Mouse (Mus musculus): ENCODE results near the gene Yif1b. TPM values are rescaled to one million over a fixed set of nuclear protein-coding genes. Genes with fewer than 3 reads are reported as not detected.

The Yif1b gene
- 71.0 TPM for polyA plus RNA-seq (2017; shearing (Covaris generic))

GRCm38 (mm10) chr7:29238019-29238967 lies at the start of gene Yif1b:
Yif1b (plus strand) TSS chr7:29238329.

DNA sequence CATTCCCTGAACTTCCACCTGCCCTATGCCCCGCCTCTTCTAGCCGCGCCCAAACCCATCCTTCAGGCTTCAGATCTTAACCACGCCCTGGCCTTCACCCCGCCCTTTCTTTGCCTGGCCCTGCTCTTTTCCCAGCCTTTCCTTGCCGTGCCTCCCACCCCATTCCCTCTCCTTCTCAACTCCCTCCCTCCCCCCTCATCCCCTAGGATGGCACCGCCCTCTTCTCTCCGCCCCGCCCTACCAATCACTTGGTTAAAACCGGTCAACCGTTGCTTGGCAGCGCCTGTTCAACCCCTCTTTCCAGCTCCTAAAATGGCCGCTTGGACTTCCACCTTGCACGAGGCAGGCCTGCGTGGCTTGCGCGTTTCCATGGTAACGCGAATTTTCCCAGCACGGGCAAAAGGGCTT lies 24.4 kb upstream of the Yif1b start, which contains the start of gene Catsperg1:
Gene Catsperg1 (minus strand): TSS at position 361 of the 408 bp plus-strand sequence.

DNA sequence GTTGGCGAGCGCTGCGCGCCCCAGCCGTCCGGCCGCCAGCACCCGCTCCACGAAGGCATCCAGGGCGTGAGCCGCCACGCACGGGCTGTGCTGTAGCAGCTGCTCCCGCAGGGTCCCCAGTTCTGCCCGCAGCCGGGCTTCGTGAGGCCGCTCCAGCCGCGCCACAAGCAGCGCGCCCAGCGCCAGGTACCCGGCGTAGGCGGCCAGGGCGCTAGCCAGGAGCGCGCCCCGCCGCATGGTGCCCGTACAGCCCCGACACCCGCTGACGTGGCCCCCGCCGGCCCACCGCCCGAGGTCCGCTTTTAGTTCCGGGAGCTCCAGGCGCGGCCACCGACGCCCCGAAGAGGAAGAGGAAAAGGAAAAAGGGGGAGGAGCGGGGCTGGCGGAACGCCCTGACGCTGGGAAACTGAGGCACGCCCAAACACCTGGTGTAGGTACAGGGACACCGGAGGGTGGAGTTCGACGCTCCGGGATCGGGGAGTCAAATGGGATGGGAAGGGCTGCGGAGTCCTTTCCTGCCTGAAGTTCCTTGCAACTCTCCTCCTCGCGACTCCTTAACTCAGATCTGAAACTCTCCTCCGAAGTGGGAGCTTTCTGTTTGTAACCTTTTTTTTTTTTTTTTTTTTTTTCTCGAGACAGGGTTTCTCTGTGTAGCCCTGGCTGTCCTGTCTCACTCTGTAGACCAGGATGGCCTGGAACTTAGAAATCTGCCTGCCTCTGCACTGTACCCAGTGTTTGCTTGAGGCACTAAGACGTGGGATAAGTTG lies 5.7 kb upstream of the Yif1b start, which contains the start of gene Kcnk6:
Gene Kcnk6 (minus strand): TSS at position 269 of the 767 bp plus-strand sequence.

GRCm38 (mm10) chr7:29248261-29248841 lies 10.2 kb downstream of the Yif1b start, which contains the start of gene 2200002D01Rik:
2200002D01Rik (minus strand) TSS chr7:29248466.

GRCm38 (mm10) chr7:29281201-29282073 lies 43.3 kb downstream of the Yif1b start, which contains the start of gene Spint2:
Spint2 (minus strand) TSS chr7:29281912.

GRCm38 (mm10) chr7:29288942-29289638 lies 51.0 kb downstream of the Yif1b start, which contains the start of gene Ppp1r14a:
Ppp1r14a (plus strand) TSS chr7:29289308.

Other genes with a start within 250 kb of the Yif1b start
- gene Ryr1, start 113.2 kb upstream of the Yif1b start, polyA plus RNA-seq (2017; shearing (Covaris generic)), result not detected
- gene Rasgrp4, start 103.5 kb upstream of the Yif1b start, polyA plus RNA-seq (2017; shearing (Covaris generic)), result 1.0 TPM
- gene Fam98c, start 82.1 kb upstream of the Yif1b start, polyA plus RNA-seq (2017; shearing (Covaris generic)), result 18.1 TPM
- gene Ggn, start 68.1 kb upstream of the Yif1b start, polyA plus RNA-seq (2017; shearing (Covaris generic)), result 0.15 TPM
- not detected for gene Spred3, start 67.9 kb upstream of the Yif1b start, polyA plus RNA-seq (2017; shearing (Covaris generic))
- 241 TPM for gene Psmd8, start 57.6 kb upstream of the Yif1b start, polyA plus RNA-seq (2017; shearing (Covaris generic))
- 1.3 TPM for gene Catsperg1, start 24.3 kb upstream of the Yif1b start, polyA plus RNA-seq (2017; shearing (Covaris generic))
- gene Kcnk6, start 5.8 kb upstream of the Yif1b start, polyA plus RNA-seq (2017; shearing (Covaris generic)), result 2.0 TPM
- 5.7 TPM for gene 2200002D01Rik, start 10.1 kb downstream of the Yif1b start, polyA plus RNA-seq (2017; shearing (Covaris generic))
- 80.3 TPM for gene Spint2, start 43.6 kb downstream of the Yif1b start, polyA plus RNA-seq (2017; shearing (Covaris generic))
- gene Ppp1r14a, start 51.0 kb downstream of the Yif1b start, polyA plus RNA-seq (2017; shearing (Covaris generic)), result not detected
- 0.46 TPM for gene Dpf1, start 65.6 kb downstream of the Yif1b start, polyA plus RNA-seq (2017; shearing (Covaris generic))

All from inflammation-experienced regulatory T-cells, adult 16 weeks (primary cell).